Mouse (Mus musculus): ENCODE measurements at regions not wholly inside any gene's neighbourhood (a gene's known extent, or its start where the extent isn't known, plus 50 kb on each side); places are given as distances from the start of the nearest gene placed in this dataset.

- no peak for TF ChIP-seq GATA1 (IDR thresholded peaks at IDR 0.05; ENCODE audit: borderline replicate concordance, low read length)
- TF ChIP-seq FLI1 (IDR thresholded peaks at IDR 0.05; ENCODE audit: low read length) = no peak
These were observed 162.4 kb downstream of the Evx1 start for GRCm38 (mm10) chr6:52475676-52476075.

All from megakaryocyte, embryonic 14.5 days (primary cell).